Mouse (Mus musculus) lung, postnatal 4 days (tissue): ENCODE measurements around the gene Prdm13.

Source experiments
- DNase-seq, 2 experiments: peaks; one replicate each; pipeline ENCODE4 v3.0.0; 2021

Prdm13 gene

DNA sequence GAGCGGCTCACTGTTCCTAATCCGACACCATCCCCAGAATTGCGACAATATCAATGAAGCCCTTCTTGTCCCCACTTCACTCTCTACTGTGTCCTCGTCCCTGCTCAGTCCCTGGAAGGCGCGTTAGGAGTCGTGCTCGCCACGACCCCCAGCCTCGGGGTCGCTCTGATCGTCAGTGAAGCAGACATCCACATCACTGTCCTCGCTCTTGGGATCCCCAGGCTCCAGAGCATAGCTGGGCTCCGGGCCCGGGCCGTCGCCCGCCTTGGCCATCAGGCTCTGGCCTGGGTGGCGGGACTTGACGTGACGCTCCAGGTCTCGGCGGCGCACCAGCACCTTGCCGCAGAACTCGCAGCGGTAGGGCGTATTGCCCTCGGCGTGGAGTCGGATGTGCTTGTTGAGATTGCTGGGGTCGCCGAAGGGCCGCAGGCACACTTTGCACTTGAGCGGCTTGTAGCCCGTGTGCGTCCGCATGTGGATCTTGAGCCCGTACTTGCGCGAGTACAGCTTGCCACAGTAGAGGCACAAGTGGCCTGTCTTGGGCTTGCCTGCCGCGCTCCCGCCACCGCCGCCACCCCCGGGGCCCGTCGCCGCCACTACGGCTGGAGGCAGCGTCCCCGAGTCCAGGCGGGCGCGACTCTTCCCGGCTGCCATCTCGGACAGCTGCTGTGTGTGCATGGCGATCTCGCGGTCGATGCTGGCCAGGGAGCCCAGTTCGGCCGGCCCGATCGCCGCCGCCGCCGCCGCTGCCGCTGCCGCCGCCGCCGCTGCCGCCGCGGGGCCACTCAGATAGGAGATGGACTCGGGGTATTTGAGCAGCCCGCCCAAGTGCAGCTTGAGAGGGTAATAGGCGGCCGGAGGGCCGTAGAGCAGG lies 7.4 kb downstream of the Prdm13 start:
- DNase-seq = no peak

DNA sequence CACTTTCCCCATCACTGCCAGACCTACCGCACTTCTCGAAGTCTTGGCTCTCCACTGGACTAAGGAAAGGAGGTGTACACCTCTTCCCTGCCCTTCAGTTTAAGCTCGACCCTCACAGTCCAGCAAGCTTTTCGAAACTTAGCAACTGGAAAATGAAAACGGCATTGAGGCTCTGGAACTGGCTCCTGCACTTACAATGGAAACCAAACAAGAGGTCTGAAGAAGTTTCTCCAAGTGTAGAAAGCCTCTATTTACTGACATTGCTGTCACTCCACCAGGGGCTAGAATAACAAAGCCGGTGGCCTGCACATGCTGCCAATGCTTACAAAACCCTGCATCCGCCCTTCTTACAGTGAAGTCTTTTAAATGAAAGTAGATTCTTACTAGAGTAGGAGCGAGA lies 11.1 kb downstream of the Prdm13 start:
- no peak for DNase-seq

GRCm38 (mm10) chr4:21674042-21674441 lies 11.7 kb downstream of the Prdm13 start:
- no peak for DNase-seq

DNA sequence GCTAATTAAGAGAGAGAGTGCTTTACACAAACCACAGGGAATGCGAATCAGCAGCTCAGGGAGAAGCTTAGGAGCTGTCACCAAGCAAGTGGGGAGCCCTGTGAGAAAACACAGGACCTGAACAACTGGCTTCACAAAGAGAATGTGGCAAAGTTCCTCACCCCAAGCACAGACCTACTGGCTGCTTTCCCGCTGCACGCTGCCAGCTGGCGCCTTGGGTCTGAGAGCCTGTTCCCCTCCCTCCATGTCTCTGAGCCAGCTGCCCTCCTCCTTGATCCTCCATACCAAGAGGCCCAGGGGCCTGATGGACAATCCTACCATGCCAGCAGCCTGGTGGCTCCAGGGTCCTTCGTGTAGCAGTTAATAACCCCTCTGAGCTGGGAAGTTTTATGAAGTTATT lies 19.8 kb downstream of the Prdm13 start:
- DNase-seq = no peak

DNA sequence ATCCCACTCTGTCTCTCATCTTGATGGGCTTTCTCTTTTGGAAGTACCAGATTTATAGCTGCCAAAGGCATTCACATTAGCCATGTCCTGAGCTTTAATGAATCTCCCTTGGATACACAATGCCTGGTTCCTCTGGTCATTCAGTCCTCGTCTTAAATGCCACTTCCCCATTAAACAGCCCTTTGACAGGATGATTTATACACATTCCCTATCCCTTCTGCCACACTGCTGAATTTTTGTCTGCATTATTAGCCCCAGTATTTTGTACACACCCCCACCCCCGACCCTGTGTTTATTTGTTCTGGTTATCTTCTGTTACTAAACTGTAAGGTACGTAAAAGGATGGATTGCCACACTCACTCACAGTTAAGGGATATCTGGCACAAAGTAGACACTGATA lies 27.6 kb downstream of the Prdm13 start:
- DNase-seq = no peak

GRCm38 (mm10) chr4:21629275-21629583 lies 56.5 kb downstream of the Prdm13 start:
- DNase-seq = no peak

DNA sequence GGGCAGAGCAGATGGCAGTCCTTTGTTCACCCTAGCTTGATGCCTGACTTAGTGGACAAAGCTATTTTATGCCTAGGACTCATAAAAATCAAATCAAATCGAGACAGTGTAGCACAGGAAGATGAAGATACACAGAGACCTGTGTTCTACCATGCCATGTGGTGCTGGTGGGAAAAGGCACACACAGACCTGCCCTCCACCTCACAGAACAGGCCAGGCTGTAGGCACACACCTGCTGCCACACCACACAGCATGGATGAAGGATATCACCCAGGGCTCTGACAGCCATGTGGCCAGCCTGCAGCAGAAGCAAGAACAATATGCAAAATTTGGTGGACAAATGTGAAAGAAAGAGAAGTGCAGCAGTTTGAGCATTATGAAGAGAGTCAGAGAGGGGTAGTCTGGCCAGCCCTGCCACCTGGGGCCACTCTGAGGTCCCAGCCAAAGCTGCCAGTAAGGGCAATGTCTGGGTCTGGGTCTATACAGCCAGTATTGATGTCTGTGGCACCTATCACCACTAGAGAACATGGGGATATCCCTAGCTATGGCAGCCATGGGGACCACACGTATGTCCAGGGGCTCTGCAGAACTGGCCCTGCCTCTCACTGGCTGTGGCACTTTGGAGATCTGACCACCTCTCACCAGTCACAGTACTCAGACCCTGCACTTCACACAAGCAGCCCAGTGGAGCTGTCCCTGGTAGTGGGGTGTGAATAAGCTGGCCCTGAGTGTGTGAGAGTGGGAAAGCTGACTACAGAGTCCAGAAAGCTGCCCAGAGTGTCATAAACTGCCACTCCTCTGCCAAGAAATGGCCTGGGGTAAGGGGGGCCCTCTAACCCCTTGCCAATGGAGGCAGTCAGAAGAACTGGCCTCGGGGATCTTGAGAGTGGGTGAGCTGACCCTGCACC lies 57.1 kb downstream of the Prdm13 start:
- no peak for DNase-seq
